Mouse (Mus musculus) intestine, postnatal 0 days (tissue): ENCODE results near the gene Irgq. TPM values are rescaled to one million over a fixed set of nuclear protein-coding genes. Genes with fewer than 3 reads are reported as not detected.

Source experiments
- ATAC-seq: fragments of 200-750 bp; cut with Nextera tagmentation; 2 replicates; pipeline ENCODE4 v1.8.0; 2017; ENCODE audit warnings: mild to moderate bottlenecking, moderate TSS enrichment, moderate library complexity
- H3K27ac ChIP-seq: fragments of 300-500 bp; sonication (generic); 2 replicates; pipeline ENCODE4 v1.5.1; 2014; ENCODE audit warnings: mild to moderate bottlenecking, low read depth, low read length, moderate library complexity
- H3K27me3 ChIP-seq: fragments of 300-500 bp; sonication (generic); replicated peaks from 2 replicates; pipeline ENCODE4 v1.6.1; 2014; ENCODE audit warnings: low read length, mixed read lengths; ENCODE audit not compliant: control insufficient read depth, insufficient read depth
- H3K36me3 ChIP-seq: fragments of 300-500 bp; sonication (generic); 2 replicates; pipeline ENCODE4 v1.6.1; 2014; ENCODE audit warnings: mild to moderate bottlenecking, moderate library complexity; ENCODE audit not compliant: control insufficient read depth, insufficient read depth
- H3K4me1 ChIP-seq: fragments of 300-500 bp; sonication (generic); replicated peaks from 2 replicates; pipeline ENCODE4 v1.6.1; 2014; ENCODE audit warnings: antibody characterized with exemption, low read length, mixed read lengths; ENCODE audit not compliant: control insufficient read depth, insufficient read depth
- H3K4me2 ChIP-seq: fragments of 300-500 bp; sonication (generic); replicated peaks from 2 replicates; pipeline ENCODE4 v1.6.1; 2014; ENCODE audit warnings: low read depth, mild to moderate bottlenecking, moderate library complexity
- H3K4me3 ChIP-seq: fragments of 300-500 bp; sonication (generic); 2 replicates; pipeline ENCODE4 v1.5.1; 2014; ENCODE audit warnings: low read depth, low read length
- H3K9ac ChIP-seq: fragments of 300-500 bp; sonication (generic); 2 replicates; pipeline ENCODE4 v1.6.1; 2014; ENCODE audit warnings: mild to moderate bottlenecking, low read depth, low read length
- H3K9me3 ChIP-seq: fragments of 300-500 bp; sonication (generic); 2 replicates; pipeline ENCODE4 v1.6.1; 2016; ENCODE audit warnings: mixed run types; ENCODE audit not compliant: control insufficient read depth
- CTCF ChIP-seq: sonication (generic); IDR thresholded peaks from 2 replicates; pipeline ENCODE4 v1.5.1; 2016; ENCODE audit warnings: low read depth, mild to moderate bottlenecking, control low read depth, antibody characterized with exemption, moderate library complexity
- WGBS: fragments of 180-500 bp; shearing (Covaris S2); extraction: QIAGEN DNeasy Blood & Tissue Kit; methylation state at CpG from one replicate; pipeline ENCODE4 v1.1.7; 2014; 5-methylcytosine and 5-hydroxymethylcytosine counted together
- polyA plus RNA-seq: library from polyadenylated mRNA; unstranded; fragments of >200 nt; fragmentation: Nextera tagmentation; extraction: Ambion mirVana; gene quantifications from 2 replicates; pipeline ENCODE4 v1.2.1, GENCODE M21; 2015

Gene Irgq
- polyA plus RNA-seq, 1 experiment from 2014 or later = 3.4 TPM

DNA sequence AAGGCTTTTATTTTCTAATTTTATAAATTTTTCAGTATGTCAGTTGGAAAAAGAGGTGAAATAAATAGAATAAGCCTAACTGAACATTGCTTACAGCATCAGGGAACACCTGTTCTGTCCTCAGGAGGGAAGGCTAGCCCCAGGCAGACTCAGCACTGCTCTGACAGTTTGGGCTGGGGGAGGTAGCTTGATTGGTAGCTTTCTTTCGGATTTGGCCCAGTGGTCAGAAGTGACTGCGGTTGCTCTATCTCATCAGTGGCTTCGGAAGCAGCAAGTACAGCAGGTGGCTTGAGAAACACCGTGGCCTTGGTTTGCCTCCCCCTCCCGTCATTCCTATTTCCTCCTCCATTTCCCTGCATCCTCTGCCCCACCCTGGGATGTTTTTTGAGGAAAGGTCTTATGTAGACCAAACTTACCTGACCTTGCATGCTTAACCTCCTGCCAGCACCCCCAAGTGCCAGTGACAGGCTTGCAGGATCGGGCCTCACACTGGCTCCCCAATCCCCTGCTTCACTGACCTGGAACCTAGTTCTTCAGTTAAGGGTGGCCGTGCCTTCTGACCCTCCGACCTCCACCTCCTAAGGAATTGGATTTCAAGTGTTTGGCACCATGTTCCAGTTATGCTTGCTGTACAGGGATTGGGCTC, 32.8 kb downstream of the Irgq start:
- Histone ChIP-seq H3K36me3 (peaks cover 64% of the 10 kb centered on the region), H3K9me3 (no peaks in the 10 kb centered on the region), H3K9ac (no peak overlapping the region), H3K27ac (no peak overlapping the region), H3K4me2 (no peak overlapping the region), H3K4me1 (no peaks in the 10 kb centered on the region), H3K27me3 (no peaks in the 10 kb centered on the region), H3K4me3 (no peak overlapping the region)
- WGBS = 93% methylated on average over 8 of the region's 8 CpGs
- TF ChIP-seq CTCF = no peak
- no peak for ATAC-seq

DNA sequence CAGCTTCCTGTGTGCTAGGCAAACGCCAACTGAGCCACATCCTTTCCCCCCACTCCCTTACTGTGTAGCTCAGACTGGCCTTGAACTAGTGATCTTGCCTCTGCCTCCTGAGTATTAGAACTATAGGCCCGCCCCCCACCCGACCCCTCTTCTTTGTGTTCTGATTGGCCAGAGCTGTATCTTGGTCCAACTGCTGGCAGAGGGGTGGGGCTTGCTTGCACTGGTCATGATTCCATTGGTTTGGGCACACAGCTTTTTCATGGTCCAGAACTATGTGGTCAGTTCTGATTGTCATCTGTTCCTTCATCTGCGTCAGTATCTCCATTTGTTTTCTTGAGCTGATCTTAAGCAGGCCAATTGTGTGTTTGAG, 33.3 kb downstream of the Irgq start:
- H3K9me3 ChIP-seq = no peaks in the 10 kb centered on the region
- no peak overlapping the region for H3K27ac ChIP-seq
- H3K4me3 ChIP-seq = no peak overlapping the region
- H3K36me3 ChIP-seq = peaks cover 68% of the 10 kb centered on the region
- H3K27me3 ChIP-seq = no peaks in the 10 kb centered on the region
- no peaks in the 10 kb centered on the region for H3K4me1 ChIP-seq
- no peak overlapping the region for H3K9ac ChIP-seq
- H3K4me2 ChIP-seq = no peak overlapping the region
- no peak for ATAC-seq
- no peak for TF ChIP-seq CTCF
- 84% methylated on average over 4 of the region's 4 CpGs for WGBS

DNA sequence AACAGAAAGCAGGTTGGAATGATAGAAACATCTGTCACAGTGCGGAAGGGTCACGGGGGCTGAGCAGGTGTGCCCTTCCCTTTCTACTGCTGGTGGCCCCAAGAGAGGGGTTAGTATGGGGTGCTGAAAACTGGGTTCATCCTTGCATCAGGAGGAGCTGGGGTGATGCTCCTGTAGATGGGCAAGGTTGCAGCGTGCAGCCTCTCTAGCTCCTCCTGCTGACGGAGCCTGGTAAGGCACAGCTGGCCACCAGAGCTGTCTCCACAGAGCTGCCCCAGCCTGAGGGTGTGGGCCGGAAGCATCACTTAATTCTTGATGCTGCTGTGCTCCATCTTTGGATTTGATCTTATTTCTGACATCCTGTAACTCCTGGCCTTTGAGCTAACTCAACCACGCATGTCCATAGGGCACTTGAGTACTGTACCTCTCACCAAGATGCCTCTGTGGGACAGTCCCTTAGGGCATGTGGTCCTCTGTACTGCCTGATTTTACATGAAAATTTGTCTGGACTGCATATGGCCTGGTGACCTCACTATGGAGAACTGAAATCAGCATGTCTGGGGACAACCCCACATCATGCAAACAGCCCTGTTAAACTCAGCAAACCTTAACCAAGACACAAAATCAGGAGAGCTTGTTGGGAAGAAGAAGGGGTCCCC, 34.2 kb downstream of the Irgq start:
- H3K9me3 ChIP-seq = no peaks in the 10 kb centered on the region
- no peak overlapping the region for H3K27ac ChIP-seq
- peaks cover 68% of the 10 kb centered on the region for H3K36me3 ChIP-seq
- H3K4me2 ChIP-seq = no peak overlapping the region
- no peaks in the 10 kb centered on the region for H3K27me3 ChIP-seq
- no peaks in the 10 kb centered on the region for H3K4me1 ChIP-seq
- peak; percentile 93 for TF ChIP-seq CTCF
- H3K9ac ChIP-seq = no peak overlapping the region
- 0 out of 2 replicates have a peak, but pooled peaks have one; percentile 20 for ATAC-seq
- no peak overlapping the region for H3K4me3 ChIP-seq
- 67% methylated on average over 6 of the region's 6 CpGs for WGBS

DNA sequence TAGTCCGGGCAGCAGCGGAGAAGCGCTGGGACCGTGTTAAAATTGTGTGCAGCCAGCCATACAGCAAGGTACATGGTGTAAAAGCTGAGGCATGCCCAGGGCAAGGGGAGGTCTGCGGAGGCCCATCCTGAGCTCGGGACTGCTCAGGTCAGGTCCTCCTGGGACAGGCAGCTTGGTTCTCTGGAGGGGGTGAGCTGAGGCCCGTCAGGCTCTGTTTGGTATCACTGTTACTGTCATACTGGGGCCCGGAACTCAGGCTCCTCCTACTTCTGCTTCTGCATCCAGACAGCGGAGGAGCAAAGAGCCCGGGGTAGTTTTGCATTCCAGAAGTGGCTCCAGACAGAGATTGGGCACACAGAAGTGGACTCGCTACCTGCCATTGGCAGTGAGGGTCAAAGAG, 35.1 kb downstream of the Irgq start:
- H3K9ac ChIP-seq = no peak overlapping the region
- no peaks in the 10 kb centered on the region for H3K27me3 ChIP-seq
- no peaks in the 10 kb centered on the region for H3K4me1 ChIP-seq
- no peak for ATAC-seq
- no peak for TF ChIP-seq CTCF
- peaks cover 67% of the 10 kb centered on the region for H3K36me3 ChIP-seq
- H3K9me3 ChIP-seq = no peaks in the 10 kb centered on the region
- H3K27ac ChIP-seq = no peak overlapping the region
- H3K4me3 ChIP-seq = no peak overlapping the region
- no peak overlapping the region for H3K4me2 ChIP-seq
- 93% methylated on average over 11 of the region's 11 CpGs for WGBS

DNA sequence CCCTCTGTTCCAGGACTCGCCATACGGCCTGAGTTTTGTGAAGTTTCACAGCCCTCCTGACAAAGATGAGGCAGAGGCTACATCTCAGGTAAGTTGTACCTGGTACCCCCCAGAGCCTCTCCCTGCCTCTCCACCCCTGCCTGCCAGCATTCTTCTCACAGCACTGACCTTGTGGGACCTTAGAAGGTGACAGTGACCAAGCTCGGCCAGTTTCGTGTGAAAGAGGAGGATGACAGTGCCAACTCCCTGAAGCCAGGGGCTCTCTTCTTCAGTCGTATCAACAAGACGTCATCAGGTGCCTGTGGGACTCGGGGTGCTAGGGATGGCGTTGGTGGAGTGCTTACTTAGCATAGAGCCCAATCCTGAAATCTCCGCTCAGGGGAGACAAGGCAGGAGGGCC, 35.7 kb downstream of the Irgq start:
- ATAC-seq = no peak
- Histone ChIP-seq H3K9me3 (no peaks in the 10 kb centered on the region), H3K27ac (no peak overlapping the region), H3K36me3 (peaks cover 62% of the 10 kb centered on the region), H3K9ac (no peak overlapping the region), H3K4me2 (no peak overlapping the region), H3K4me3 (no peak overlapping the region), H3K4me1 (no peaks in the 10 kb centered on the region), H3K27me3 (no peaks in the 10 kb centered on the region)
- WGBS = 91% methylated on average over 9 of the region's 9 CpGs
- no peak for TF ChIP-seq CTCF

DNA sequence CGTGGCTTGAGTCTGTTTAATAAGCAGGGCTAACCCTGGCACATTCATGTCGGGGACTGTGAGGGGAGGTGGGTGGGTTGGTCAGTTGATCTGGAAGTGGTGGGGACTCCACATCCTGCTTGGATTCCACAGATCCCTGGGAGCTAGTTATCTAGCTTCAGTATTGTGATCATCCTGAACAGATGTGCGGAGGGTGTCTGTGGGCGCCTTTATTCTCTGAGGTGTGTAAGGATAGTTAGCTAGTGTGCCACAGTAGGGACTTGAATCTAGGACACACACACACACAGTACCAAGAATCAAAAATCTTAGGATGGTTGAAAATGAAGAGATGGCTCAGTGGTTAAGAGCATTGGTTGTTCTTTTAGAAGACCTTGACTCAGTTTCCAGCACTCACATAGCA, 38.0 kb downstream of the Irgq start:
- H3K9ac ChIP-seq = no peak overlapping the region
- no peak for ATAC-seq
- no peaks in the 10 kb centered on the region for H3K9me3 ChIP-seq
- TF ChIP-seq CTCF = no peak
- peaks cover 64% of the 10 kb centered on the region for H3K36me3 ChIP-seq
- H3K4me3 ChIP-seq = no peak overlapping the region
- 90% methylated on average over 4 of the region's 4 CpGs for WGBS
- no peak overlapping the region for H3K4me2 ChIP-seq
- H3K27me3 ChIP-seq = no peaks in the 10 kb centered on the region
- no peaks in the 10 kb centered on the region for H3K4me1 ChIP-seq
- no peak overlapping the region for H3K27ac ChIP-seq
